In genomic region chr17:30977290-30977689, GRCm38 (mm10) we compare ENCODE assay signal across 15 mouse cellular contexts. TPM values are rescaled to one million over a fixed set of nuclear protein-coding genes. Genes with fewer than 3 reads are reported as not detected.
A peak's percentile ranks its signal among the peaks of the same experiment; 100 is the strongest.
DNase-seq lines count a peak whose midpoint lies in the region; ATAC-seq and TF ChIP-seq lines count a peak whose summit lies in the region.
"Had no signal": no experiment of that assay in that cellular context is flagged by ENCODE, and none has a peak within 500 bp of the region (broad histone marks: within the 10 kb centered on the region; RNA-seq: fewer than 3 reads in every experiment).

No protein-coding gene starts in this region.

- TF ChIP-seq CTCF in heart, adult 2 months (IDR thresholded peaks at IDR 0.05), result no peak
- TF ChIP-seq CTCF in lung, postnatal 0 days (IDR thresholded peaks at IDR 0.05), result no peak
- TF ChIP-seq CTCF in lung, adult 2 months (IDR thresholded peaks at IDR 0.05; ENCODE audit: insufficient read depth, low read length), result no peak

- no peaks in the 10 kb centered on the region for H3K79me2 ChIP-seq in heart, adult 2 months (replicated peaks; ENCODE audit: control insufficient read depth, insufficient read depth, low read length)

- WGBS in heart, adult 2 months, result 42% methylated on average over 2 of the region's 2 CpGs
- WGBS in lung, postnatal 0 days, result 45% methylated on average over 2 of the region's 2 CpGs
- WGBS in lung, adult 2 months, result 48% methylated on average over 2 of the region's 2 CpGs

- H3K4me2 ChIP-seq in lung, postnatal 0 days (replicated peaks; ENCODE audit: low read depth, low read length), result no peak overlapping the region
- H3K4me2 ChIP-seq: liver, embryonic 12.5 days; midbrain, embryonic 15.5 days had no signal

- intact Hi-C loops in heart, adult 2 months (cut with DNase I), result no loop called here
- intact Hi-C loops in heart, postnatal 14 days (cut with DNase I), result no loop called here

- no peaks in the 10 kb centered on the region for H3K9me3 ChIP-seq in lung, postnatal 0 days (ENCODE audit: low read length)
- H3K9me3 ChIP-seq: liver, embryonic 12.5 days; midbrain, embryonic 15.5 days had no signal

- no peak overlapping the region for H3K9ac ChIP-seq in heart, adult 2 months (ENCODE audit: low read depth, low read length)
- no peak overlapping the region for H3K9ac ChIP-seq in lung, postnatal 0 days (replicated peaks; ENCODE audit: low read depth)
- H3K9ac ChIP-seq: liver, embryonic 12.5 days; midbrain, embryonic 15.5 days had no signal

- ATAC-seq in lung, postnatal 0 days, result peak; percentile 63
- ATAC-seq in granulocyte monocyte progenitor cell, adult 5-6 weeks (replicated peaks; ENCODE audit: poor library complexity, severe bottlenecking), result peak; percentile 68
- ATAC-seq: liver, embryonic 12.5 days; midbrain, embryonic 15.5 days had no signal

- no peak for TF ChIP-seq POLR2A in heart, adult 2 months (IDR thresholded peaks at IDR 0.05; ENCODE audit: insufficient read depth, low read depth, low read length)
- TF ChIP-seq POLR2A in lung, adult 2 months (IDR thresholded peaks at IDR 0.05; ENCODE audit: borderline replicate concordance, extremely low read depth, low read depth, low read length), result no peak

- TF ChIP-seq EP300 in heart, adult 2 months (IDR thresholded peaks at IDR 0.05; ENCODE audit: insufficient read depth, low read depth, low read length), result no peak
- TF ChIP-seq EP300 in lung, postnatal 0 days (IDR thresholded peaks at IDR 0.05), result no peak

- H3K36me3 ChIP-seq in heart, adult 2 months (ENCODE audit: control insufficient read depth, insufficient read depth, low read length), result no peaks in the 10 kb centered on the region
- H3K36me3 ChIP-seq in lung, postnatal 0 days (ENCODE audit: insufficient read depth, low read length), result no peaks in the 10 kb centered on the region
- H3K36me3 ChIP-seq: liver, embryonic 12.5 days; midbrain, embryonic 15.5 days had no signal

- DNase-seq in cerebellum, postnatal 10 days, result peak; percentile 59 to 76
- no peak for DNase-seq in cerebellum, adult 11 months
- DNase-seq in heart, adult 2 months, result peak; percentile 23 to 24
- DNase-seq in heart, postnatal 14 days, result no peak
- DNase-seq in lung, postnatal 0 days (ENCODE audit: low spot score), result peak; percentile 74
- DNase-seq in lung, adult 2 months, result no peak
- DNase-seq in kidney, adult 18-20 months, result no peak

- H3K4me3 ChIP-seq in heart, adult 2 months, result no peak overlapping the region
- H3K4me3 ChIP-seq in lung, postnatal 0 days (ENCODE audit: low read depth, low read length), result no peak overlapping the region
- H3K4me3 ChIP-seq in lung, adult 2 months (replicated peaks; ENCODE audit: extremely low read depth, low read depth, low read length), result no peak overlapping the region
- H3K4me3 ChIP-seq: liver, embryonic 12.5 days; midbrain, embryonic 15.5 days had no signal

- no peak overlapping the region for H3K27ac ChIP-seq in heart, adult 2 months
- no peak overlapping the region for H3K27ac ChIP-seq in lung, postnatal 0 days (ENCODE audit: low read length)
- H3K27ac ChIP-seq: kidney, postnatal 0 days; liver, embryonic 12.5 days; midbrain, embryonic 15.5 days had no signal

- peaks cover 6% of the 10 kb centered on the region for H3K4me1 ChIP-seq in heart, adult 2 months (ENCODE audit: control insufficient read depth, insufficient read depth, low read length)
- no peaks in the 10 kb centered on the region; the same call in 1 of the 2 replicates for H3K4me1 ChIP-seq in lung, postnatal 0 days (ENCODE audit: insufficient read depth, low read depth, low read length)
- no peaks in the 10 kb centered on the region for H3K4me1 ChIP-seq in lung, adult 2 months (ENCODE audit: control insufficient read depth, insufficient read depth, low read length)
- H3K4me1 ChIP-seq: liver, embryonic 12.5 days; midbrain, embryonic 15.5 days had no signal

- H3K27me3 ChIP-seq in heart, adult 2 months (ENCODE audit: control insufficient read depth, insufficient read depth, low read length), result no peaks in the 10 kb centered on the region
- H3K27me3 ChIP-seq in lung, postnatal 0 days (replicated peaks; ENCODE audit: insufficient read depth, low read length), result no peaks in the 10 kb centered on the region
- H3K27me3 ChIP-seq: midbrain, embryonic 15.5 days had no signal

RNA-seq across cellular contexts. Expression of gene Umodl1, which starts 22.9 kb away (rescaled TPM):
- not detected for total RNA-seq in heart, adult 2 months (2021)
- polyA plus RNA-seq in heart, adult 2 months (2012; rRNA removed), result not detected in 2 replicates
- total RNA-seq in heart, postnatal 14 days (2021), result not detected
- not detected in 2 replicates for polyA plus RNA-seq in lung, postnatal 0 days (2015; fragmentation: Nextera tagmentation; extraction: Ambion mirVana)
- polyA plus RNA-seq in lung, adult 2 months (2012; rRNA removed), result 0.02 TPM in 1 of 2 replicates, not detected in the other
- not detected in 2 replicates for total RNA-seq in granulocyte monocyte progenitor cell, adult 5-6 weeks (2014; fragmentation: Nextera tagmentation)
- not detected in 2 replicates for total RNA-seq in granulocyte monocyte progenitor cell, adult 5-6 weeks (2017)
- total RNA-seq: hematopoietic stem cell, adult 5-6 weeks had no signal
- polyA plus RNA-seq: intestine, embryonic 14.5 days; liver, embryonic 12.5 days; midbrain, embryonic 15.5 days; neural tube, embryonic 11.5 days; urinary bladder, adult 2 months had no signal

Comparison
In these comparisons a context has a peak if more than half of its experiments do, and no peak if none do; other contexts are left out.
1. DNase-seq: peak in cerebellum, postnatal 10 days (2 of 2), heart, adult 2 months (2 of 2) and lung, postnatal 0 days (single experiment); none in cerebellum, adult 11 months (single experiment), heart, postnatal 14 days (0 of 2), lung, adult 2 months (single experiment) and kidney, adult 18-20 months (single experiment).